Mouse (Mus musculus): ENCODE results near the gene Chil3. TPM values are rescaled to one million over a fixed set of nuclear protein-coding genes. Genes with fewer than 3 reads are reported as not detected.
"Not testable (repeated sequence)": the region's sequence is repeated elsewhere in the genome, so short reads cannot be mapped to it uniquely, and the experiment has no call there.

Gene Chil3
- not detected in 2 replicates for polyA plus RNA-seq (2012; ENCODE audit: insufficient read depth, insufficient read length, low replicate concordance, missing spikeins)

GRCm38 (mm10) chr3:106167464-106167863, at the start of gene Chil3:
Gene Chil3 (minus strand): TSS chr3:106167564.
- no peak within 1 kb of the TSS for H3K4me3 ChIP-seq (ENCODE audit: insufficient read depth, low read depth, low read length)
- no peaks in the 10 kb centered on the region for H3K4me1 ChIP-seq (ENCODE audit: control insufficient read depth, insufficient read depth, low read length)
- no peak for TF ChIP-seq POLR2A (IDR thresholded peaks at IDR 0.05; ENCODE audit: insufficient read depth, low read depth, low read length)
- no peak for TF ChIP-seq CTCF (IDR thresholded peaks at IDR 0.05; ENCODE audit: insufficient read depth, low read depth, low read length)
- H3K27ac ChIP-seq (ENCODE audit: insufficient read depth, low read depth, low read length), result no peak within 1 kb of the TSS
- 87% methylated on average over 3 of the region's 3 CpGs for whole genome bisulfite sequencing

- not testable (repeated sequence) for H3K27ac ChIP-seq (ENCODE audit: insufficient read depth, low read depth, low read length); H3K4me3 ChIP-seq (ENCODE audit: insufficient read depth, low read depth, low read length); H3K4me1 ChIP-seq (ENCODE audit: control insufficient read depth, insufficient read depth, low read length)
- 59% methylated on average over 1 of the region's 1 CpGs for WGBS
These were observed 30.7 kb upstream of the Chil3 start for GRCm38 (mm10) chr3:106198030-106198429.

- not testable (repeated sequence) for H3K4me1 ChIP-seq (ENCODE audit: control insufficient read depth, insufficient read depth, low read length); H3K27ac ChIP-seq (ENCODE audit: insufficient read depth, low read depth, low read length); H3K4me3 ChIP-seq (ENCODE audit: insufficient read depth, low read depth, low read length)
- WGBS, result 76% methylated on average over 2 of the region's 2 CpGs
These were observed 29.9 kb upstream of the Chil3 start for GRCm38 (mm10) chr3:106197246-106197645.

GRCm38 (mm10) chr3:106196276-106196675, 28.9 kb upstream of the Chil3 start:
- Histone ChIP-seq H3K4me3 (ENCODE audit: insufficient read depth, low read depth, low read length) (no peak overlapping the region), H3K4me1 (ENCODE audit: control insufficient read depth, insufficient read depth, low read length) (no peaks in the 10 kb centered on the region), H3K27ac (ENCODE audit: insufficient read depth, low read depth, low read length) (no peak overlapping the region)
- TF ChIP-seq POLR2A (IDR thresholded peaks at IDR 0.05; ENCODE audit: insufficient read depth, low read depth, low read length), result no peak
- no peak for TF ChIP-seq CTCF (IDR thresholded peaks at IDR 0.05; ENCODE audit: insufficient read depth, low read depth, low read length)

GRCm38 (mm10) chr3:106195486-106195885, 28.1 kb upstream of the Chil3 start:
- 95% methylated on average over 12 of the region's 12 CpGs for WGBS
- Histone ChIP-seq H3K4me1 (ENCODE audit: control insufficient read depth, insufficient read depth, low read length) (no peaks in the 10 kb centered on the region), H3K27ac (ENCODE audit: insufficient read depth, low read depth, low read length) (no peak overlapping the region), H3K4me3 (ENCODE audit: insufficient read depth, low read depth, low read length) (no peak overlapping the region)
- TF ChIP-seq CTCF (IDR thresholded peaks at IDR 0.05; ENCODE audit: insufficient read depth, low read depth, low read length) (no peak), POLR2A (IDR thresholded peaks at IDR 0.05; ENCODE audit: insufficient read depth, low read depth, low read length) (no peak)

- WGBS, result 90% methylated on average over 2 of the region's 2 CpGs
- H3K27ac ChIP-seq (ENCODE audit: insufficient read depth, low read depth, low read length), result no peak overlapping the region
- TF ChIP-seq POLR2A (IDR thresholded peaks at IDR 0.05; ENCODE audit: insufficient read depth, low read depth, low read length) (no peak), CTCF (IDR thresholded peaks at IDR 0.05; ENCODE audit: insufficient read depth, low read depth, low read length) (no peak)
- no peak overlapping the region for H3K4me3 ChIP-seq (ENCODE audit: insufficient read depth, low read depth, low read length)
- no peaks in the 10 kb centered on the region for H3K4me1 ChIP-seq (ENCODE audit: control insufficient read depth, insufficient read depth, low read length)
These were observed 20.6 kb upstream of the Chil3 start for GRCm38 (mm10) chr3:106187991-106188390.

- peaks cover 3% of the 10 kb centered on the region; the same call in 1 of the 2 replicates for H3K4me1 ChIP-seq (ENCODE audit: control insufficient read depth, insufficient read depth, low read length)
- H3K27ac ChIP-seq (ENCODE audit: insufficient read depth, low read depth, low read length), result no peak overlapping the region
- no peak for TF ChIP-seq CTCF (IDR thresholded peaks at IDR 0.05; ENCODE audit: insufficient read depth, low read depth, low read length)
- no peak for TF ChIP-seq POLR2A (IDR thresholded peaks at IDR 0.05; ENCODE audit: insufficient read depth, low read depth, low read length)
- H3K4me3 ChIP-seq (ENCODE audit: insufficient read depth, low read depth, low read length), result no peak overlapping the region
- WGBS, result 52% methylated on average over 13 of the region's 13 CpGs
These were observed 10.3 kb upstream of the Chil3 start for GRCm38 (mm10) chr3:106177509-106178189.

- WGBS, result 56% methylated on average over 2 of the region's 2 CpGs
- not testable (repeated sequence) for H3K27ac ChIP-seq (ENCODE audit: insufficient read depth, low read depth, low read length); H3K4me3 ChIP-seq (ENCODE audit: insufficient read depth, low read depth, low read length); H3K4me1 ChIP-seq (ENCODE audit: control insufficient read depth, insufficient read depth, low read length)
These were observed 7.6 kb upstream of the Chil3 start for GRCm38 (mm10) chr3:106174971-106175370.

- H3K4me1 ChIP-seq (ENCODE audit: control insufficient read depth, insufficient read depth, low read length); H3K4me3 ChIP-seq (ENCODE audit: insufficient read depth, low read depth, low read length); H3K27ac ChIP-seq (ENCODE audit: insufficient read depth, low read depth, low read length): not testable (repeated sequence)
- WGBS, result 83% methylated on average over 2 of the region's 2 CpGs
These were observed 5.1 kb upstream of the Chil3 start for GRCm38 (mm10) chr3:106172506-106172905.

GRCm38 (mm10) chr3:106171135-106171731, 3.9 kb upstream of the Chil3 start:
- H3K4me1 ChIP-seq (ENCODE audit: control insufficient read depth, insufficient read depth, low read length), result no peaks in the 10 kb centered on the region
- WGBS, result 74% methylated on average over 1 of the region's 1 CpGs
- H3K4me3 ChIP-seq (ENCODE audit: insufficient read depth, low read depth, low read length), result no peak overlapping the region
- no peak overlapping the region for H3K27ac ChIP-seq (ENCODE audit: insufficient read depth, low read depth, low read length)
- TF ChIP-seq CTCF (IDR thresholded peaks at IDR 0.05; ENCODE audit: insufficient read depth, low read depth, low read length) (no peak), POLR2A (IDR thresholded peaks at IDR 0.05; ENCODE audit: insufficient read depth, low read depth, low read length) (no peak)
